Mouse (Mus musculus): ENCODE results near the gene Galnt6. TPM values are rescaled to one million over a fixed set of nuclear protein-coding genes. Genes with fewer than 3 reads are reported as not detected.
A peak's percentile ranks its signal among the peaks of the same experiment; 100 is the strongest.

Galnt6 gene
- polyA plus RNA-seq, 1 experiment from 2014 or later, result 0.08 TPM

GRCm38 (mm10) chr15:100694406-100694805 lies 34.8 kb downstream of the Galnt6 start:
- H3K27ac ChIP-seq (replicated peaks in 1 of 2; ENCODE audit: control insufficient read depth in 1 of 2, insufficient read depth in 1 of 2, low read depth in 2 of 2, low read length in 2 of 2), result no peak overlapping the region
- H3K36me3 ChIP-seq (ENCODE audit: control insufficient read depth, insufficient read depth, low read length), result no peaks in the 10 kb centered on the region
- peaks cover 0 to 4% of the 10 kb centered on the region in 2 experiments; a peak in 2 of 4 replicates for H3K4me1 ChIP-seq (ENCODE audit: control insufficient read depth in 2 of 2, insufficient read depth in 2 of 2, low read length in 2 of 2)
- no peak overlapping the region for H3K9ac ChIP-seq (ENCODE audit: low read length)
- 85% methylated on average over 9 of the region's 9 CpGs for WGBS
- no peak for ATAC-seq (ENCODE audit: insufficient number of reproducible peaks, insufficient read depth, low FRiP score, low read depth)
- H3K4me2 ChIP-seq (ENCODE audit: low read length), result no peak overlapping the region
- peaks cover 12% of the 10 kb centered on the region for H3K9me3 ChIP-seq (ENCODE audit: control insufficient read depth, low read length)
- H3K4me3 ChIP-seq (ENCODE audit: control insufficient read depth in 1 of 2, insufficient read depth in 1 of 2, low read depth in 1 of 2, low read length in 2 of 2), result no peak overlapping the region
- H3K27me3 ChIP-seq (ENCODE audit: control insufficient read depth, insufficient read depth, low read length), result no peaks in the 10 kb centered on the region; the same call in none of the 2 replicates

GRCm38 (mm10) chr15:100691990-100692389 lies 37.2 kb downstream of the Galnt6 start:
- no peak for ATAC-seq (ENCODE audit: insufficient number of reproducible peaks, insufficient read depth, low FRiP score, low read depth)
- Histone ChIP-seq H3K9me3 (ENCODE audit: control insufficient read depth, low read length) (peaks cover 12% of the 10 kb centered on the region), H3K27me3 (ENCODE audit: control insufficient read depth, insufficient read depth, low read length) (no peaks in the 10 kb centered on the region; the same call in 1 of the 2 replicates), H3K4me2 (ENCODE audit: low read length) (no peak overlapping the region), H3K4me1 (ENCODE audit: control insufficient read depth in 2 of 2, insufficient read depth in 2 of 2, low read length in 2 of 2) (peaks cover 5 to 8% of the 10 kb centered on the region in 2 experiments; a peak in 2 of 4 replicates), H3K27ac (replicated peaks in 1 of 2; ENCODE audit: control insufficient read depth in 1 of 2, insufficient read depth in 1 of 2, low read depth in 2 of 2, low read length in 2 of 2) (no peak overlapping the region), H3K36me3 (ENCODE audit: control insufficient read depth, insufficient read depth, low read length) (no peaks in the 10 kb centered on the region), H3K9ac (ENCODE audit: low read length) (no peak overlapping the region), H3K4me3 (ENCODE audit: control insufficient read depth in 1 of 2, insufficient read depth in 1 of 2, low read depth in 1 of 2, low read length in 2 of 2) (no peak overlapping the region)
- WGBS, result 18% methylated on average over 3 of the region's 3 CpGs

- 64% methylated on average over 8 of the region's 8 CpGs for WGBS
- no peak within 1 kb of the TSS for H3K4me3 ChIP-seq (ENCODE audit: control insufficient read depth in 1 of 2, insufficient read depth in 1 of 2, low read depth in 1 of 2, low read length in 2 of 2)
- H3K27me3 ChIP-seq (ENCODE audit: control insufficient read depth, insufficient read depth, low read length), result no peaks in the 10 kb centered on the region
- no peak for ATAC-seq (ENCODE audit: insufficient number of reproducible peaks, insufficient read depth, low FRiP score, low read depth)
- no peak within 1 kb of the TSS for H3K9ac ChIP-seq (ENCODE audit: low read length)
- peaks cover 8 to 12% of the 10 kb centered on the region in 2 experiments; a peak in 2 of 4 replicates for H3K4me1 ChIP-seq (ENCODE audit: control insufficient read depth in 2 of 2, insufficient read depth in 2 of 2, low read length in 2 of 2)
- H3K4me2 ChIP-seq (ENCODE audit: low read length), result 0 out of 2 replicates have a peak within 1 kb of the TSS, but pooled peaks have one; percentile 24
- H3K9me3 ChIP-seq (ENCODE audit: control insufficient read depth, low read length), result peaks cover 12% of the 10 kb centered on the region
- H3K36me3 ChIP-seq (ENCODE audit: control insufficient read depth, insufficient read depth, low read length), result no peaks in the 10 kb centered on the region
- no peak within 1 kb of the TSS for H3K27ac ChIP-seq (replicated peaks in 1 of 2; ENCODE audit: control insufficient read depth in 1 of 2, insufficient read depth in 1 of 2, low read depth in 2 of 2, low read length in 2 of 2)
Measured at GRCm38 (mm10) chr15:100687430-100687971, 41.7 kb downstream of the Galnt6 start, which contains the start of gene Cela1. TSS of gene Cela1 (minus strand) at chr15:100687921.

GRCm38 (mm10) chr15:100686989-100687388 lies 42.2 kb downstream of the Galnt6 start:
- H3K27ac ChIP-seq (replicated peaks in 1 of 2; ENCODE audit: control insufficient read depth in 1 of 2, insufficient read depth in 1 of 2, low read depth in 2 of 2, low read length in 2 of 2), result no peak overlapping the region
- H3K9me3 ChIP-seq (ENCODE audit: control insufficient read depth, low read length), result peaks cover 12% of the 10 kb centered on the region
- H3K4me1 ChIP-seq (ENCODE audit: control insufficient read depth in 2 of 2, insufficient read depth in 2 of 2, low read length in 2 of 2), result peaks cover 8 to 12% of the 10 kb centered on the region in 2 experiments; a peak in 2 of 4 replicates
- no peaks in the 10 kb centered on the region for H3K36me3 ChIP-seq (ENCODE audit: control insufficient read depth, insufficient read depth, low read length)
- no peak for ATAC-seq (ENCODE audit: insufficient number of reproducible peaks, insufficient read depth, low FRiP score, low read depth)
- 30% methylated on average over 12 of the region's 12 CpGs for WGBS
- H3K9ac ChIP-seq (ENCODE audit: low read length), result no peak overlapping the region
- H3K4me2 ChIP-seq (ENCODE audit: low read length), result 0 out of 2 replicates have a peak overlapping the region, but pooled peaks have one; percentile 24
- no peak overlapping the region for H3K4me3 ChIP-seq (ENCODE audit: control insufficient read depth in 1 of 2, insufficient read depth in 1 of 2, low read depth in 1 of 2, low read length in 2 of 2)
- no peaks in the 10 kb centered on the region for H3K27me3 ChIP-seq (ENCODE audit: control insufficient read depth, insufficient read depth, low read length)

DNA sequence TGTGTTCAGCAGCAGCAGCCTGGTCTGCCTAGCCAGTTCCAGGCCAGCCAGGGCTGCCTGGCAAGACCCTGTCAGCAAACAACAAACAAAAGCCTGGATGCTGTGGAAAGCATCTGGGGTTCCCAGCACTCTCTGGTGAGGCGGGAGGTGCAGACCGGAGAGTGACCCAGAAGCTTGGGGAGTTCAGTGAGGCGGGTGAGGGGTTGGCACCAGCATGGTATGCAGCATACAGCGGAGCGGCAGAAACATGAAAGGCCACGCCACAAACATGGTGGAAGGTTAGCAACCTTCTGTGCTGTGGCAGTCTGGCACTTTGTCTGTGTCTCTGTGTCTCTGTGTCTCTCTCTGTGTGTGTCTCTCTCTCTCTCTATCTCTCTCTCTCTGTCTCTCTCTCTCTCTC lies 42.7 kb downstream of the Galnt6 start:
- H3K36me3 ChIP-seq (ENCODE audit: control insufficient read depth, insufficient read depth, low read length), result no peaks in the 10 kb centered on the region
- ATAC-seq (ENCODE audit: insufficient number of reproducible peaks, insufficient read depth, low FRiP score, low read depth), result no peak
- 83% methylated on average over 6 of the region's 6 CpGs for WGBS

GRCm38 (mm10) chr15:100685849-100686248 lies 43.3 kb downstream of the Galnt6 start:
- no peak overlapping the region for H3K4me3 ChIP-seq (ENCODE audit: control insufficient read depth in 1 of 2, insufficient read depth in 1 of 2, low read depth in 1 of 2, low read length in 2 of 2)
- no peak overlapping the region for H3K4me2 ChIP-seq (ENCODE audit: low read length)
- H3K27me3 ChIP-seq (ENCODE audit: control insufficient read depth, insufficient read depth, low read length), result no peaks in the 10 kb centered on the region
- H3K36me3 ChIP-seq (ENCODE audit: control insufficient read depth, insufficient read depth, low read length), result no peaks in the 10 kb centered on the region
- H3K9ac ChIP-seq (ENCODE audit: low read length), result no peak overlapping the region
- WGBS, result 72% methylated on average over 8 of the region's 8 CpGs
- no peak for ATAC-seq (ENCODE audit: insufficient number of reproducible peaks, insufficient read depth, low FRiP score, low read depth)
- H3K4me1 ChIP-seq (ENCODE audit: control insufficient read depth in 2 of 2, insufficient read depth in 2 of 2, low read length in 2 of 2), result peaks cover 8% of the 10 kb centered on the region in 2 experiments; a peak in 2 of 4 replicates
- H3K27ac ChIP-seq (replicated peaks in 1 of 2; ENCODE audit: control insufficient read depth in 1 of 2, insufficient read depth in 1 of 2, low read depth in 2 of 2, low read length in 2 of 2), result no peak overlapping the region
- peaks cover 10% of the 10 kb centered on the region for H3K9me3 ChIP-seq (ENCODE audit: control insufficient read depth, low read length)

More for the DNA sequence above, 42.7 kb downstream of the Galnt6 start:
- Histone ChIP-seq H3K4me2 (ENCODE audit: low read length) (no peak overlapping the region), H3K27me3 (ENCODE audit: control insufficient read depth, insufficient read depth, low read length) (no peaks in the 10 kb centered on the region), H3K4me3 (ENCODE audit: control insufficient read depth in 1 of 2, insufficient read depth in 1 of 2, low read depth in 1 of 2, low read length in 2 of 2) (no peak overlapping the region), H3K9ac (ENCODE audit: low read length) (no peak overlapping the region), H3K27ac (replicated peaks in 1 of 2; ENCODE audit: control insufficient read depth in 1 of 2, insufficient read depth in 1 of 2, low read depth in 2 of 2, low read length in 2 of 2) (no peak overlapping the region), H3K4me1 (ENCODE audit: control insufficient read depth in 2 of 2, insufficient read depth in 2 of 2, low read length in 2 of 2) (peaks cover 8% of the 10 kb centered on the region in 2 experiments; a peak in 2 of 4 replicates), H3K9me3 (ENCODE audit: control insufficient read depth, low read length) (peaks cover 12% of the 10 kb centered on the region)

- H3K9me3 ChIP-seq (ENCODE audit: control insufficient read depth, low read length), result peaks cover 4% of the 10 kb centered on the region
- H3K36me3 ChIP-seq (ENCODE audit: control insufficient read depth, insufficient read depth, low read length), result no peaks in the 10 kb centered on the region
- H3K4me1 ChIP-seq (ENCODE audit: control insufficient read depth in 2 of 2, insufficient read depth in 2 of 2, low read length in 2 of 2), result peaks cover 8% of the 10 kb centered on the region in 2 experiments; a peak in 2 of 4 replicates
- no peak for ATAC-seq (ENCODE audit: insufficient number of reproducible peaks, insufficient read depth, low FRiP score, low read depth)
- H3K4me3 ChIP-seq (ENCODE audit: control insufficient read depth in 1 of 2, insufficient read depth in 1 of 2, low read depth in 1 of 2, low read length in 2 of 2), result no peak overlapping the region
- H3K9ac ChIP-seq (ENCODE audit: low read length), result no peak overlapping the region
- WGBS, result 19% methylated on average over 13 of the region's 13 CpGs
- H3K27me3 ChIP-seq (ENCODE audit: control insufficient read depth, insufficient read depth, low read length), result no peaks in the 10 kb centered on the region
- H3K4me2 ChIP-seq (ENCODE audit: low read length), result no peak overlapping the region
- no peak overlapping the region for H3K27ac ChIP-seq (replicated peaks in 1 of 2; ENCODE audit: control insufficient read depth in 1 of 2, insufficient read depth in 1 of 2, low read depth in 2 of 2, low read length in 2 of 2)
Measured at GRCm38 (mm10) chr15:100685255-100685654, 43.9 kb downstream of the Galnt6 start.
